Mouse (Mus musculus): ENCODE results near the gene Nr1i2. TPM values are rescaled to one million over a fixed set of nuclear protein-coding genes. Genes with fewer than 3 reads are reported as not detected.

Gene Nr1i2
- total and polyA plus RNA-seq, 3 experiments, result not detected

GRCm38 (mm10) chr16:38307651-38308050 lies 13.0 kb upstream of the Nr1i2 start:
- intact Hi-C loops (cut with DNase I), result no loop called here
- Histone ChIP-seq H3K79me2 (replicated peaks; ENCODE audit: control insufficient read depth, insufficient read depth, low read length) (no peaks in the 10 kb centered on the region), H3K4me3 (no peak overlapping the region), H3K36me3 (ENCODE audit: control insufficient read depth, insufficient read depth, low read length) (no peaks in the 10 kb centered on the region), H3K9ac (ENCODE audit: low read depth, low read length) (no peak overlapping the region), H3K27ac (no peak overlapping the region), H3K27me3 (ENCODE audit: control insufficient read depth, insufficient read depth, low read length) (no peaks in the 10 kb centered on the region), H3K4me1 (ENCODE audit: control insufficient read depth, insufficient read depth, low read length) (0 out of 2 replicates have a peak, but pooled peaks cover 2% of the 10 kb centered on the region)
- no peak for DNase-seq
- WGBS, result 44% methylated on average over 7 of the region's 7 CpGs
- no peak for TF ChIP-seq POLR2A (IDR thresholded peaks at IDR 0.05; ENCODE audit: insufficient read depth, low read depth, low read length)
- TF ChIP-seq CTCF (IDR thresholded peaks at IDR 0.05), result no peak
- TF ChIP-seq EP300 (IDR thresholded peaks at IDR 0.05; ENCODE audit: insufficient read depth, low read depth, low read length), result no peak

- Histone ChIP-seq H3K27ac (no peak overlapping the region), H3K4me1 (ENCODE audit: control insufficient read depth, insufficient read depth, low read length) (0 out of 2 replicates have a peak, but pooled peaks cover 2% of the 10 kb centered on the region), H3K27me3 (ENCODE audit: control insufficient read depth, insufficient read depth, low read length) (no peaks in the 10 kb centered on the region), H3K79me2 (replicated peaks; ENCODE audit: control insufficient read depth, insufficient read depth, low read length) (no peaks in the 10 kb centered on the region), H3K4me3 (no peak overlapping the region), H3K36me3 (ENCODE audit: control insufficient read depth, insufficient read depth, low read length) (no peaks in the 10 kb centered on the region), H3K9ac (ENCODE audit: low read depth, low read length) (no peak overlapping the region)
- TF ChIP-seq EP300 (IDR thresholded peaks at IDR 0.05; ENCODE audit: insufficient read depth, low read depth, low read length), result no peak
- no peak for TF ChIP-seq POLR2A (IDR thresholded peaks at IDR 0.05; ENCODE audit: insufficient read depth, low read depth, low read length)
- TF ChIP-seq CTCF (IDR thresholded peaks at IDR 0.05), result no peak
- DNase-seq, result no peak
- 67% methylated on average over 5 of the region's 5 CpGs for WGBS
- intact Hi-C loops (cut with DNase I), result no loop called here
These were observed 12.6 kb upstream of the Nr1i2 start for GRCm38 (mm10) chr16:38307221-38307605.

GRCm38 (mm10) chr16:38306571-38307220 lies 12.1 kb upstream of the Nr1i2 start:
- TF ChIP-seq POLR2A (IDR thresholded peaks at IDR 0.05; ENCODE audit: insufficient read depth, low read depth, low read length), result no peak
- TF ChIP-seq CTCF (IDR thresholded peaks at IDR 0.05), result peak; percentile 63
- 54% methylated on average over 18 of the region's 18 CpGs for WGBS
- DNase-seq, result no peak
- no peaks in the 10 kb centered on the region for H3K36me3 ChIP-seq (ENCODE audit: control insufficient read depth, insufficient read depth, low read length)
- H3K27ac ChIP-seq, result no peak overlapping the region
- H3K4me1 ChIP-seq (ENCODE audit: control insufficient read depth, insufficient read depth, low read length), result 0 out of 2 replicates have a peak, but pooled peaks cover 2% of the 10 kb centered on the region
- H3K9ac ChIP-seq (ENCODE audit: low read depth, low read length), result no peak overlapping the region
- no peak overlapping the region for H3K4me3 ChIP-seq
- intact Hi-C loops (cut with DNase I), result no loop called here
- H3K79me2 ChIP-seq (replicated peaks; ENCODE audit: control insufficient read depth, insufficient read depth, low read length), result no peaks in the 10 kb centered on the region
- H3K27me3 ChIP-seq (ENCODE audit: control insufficient read depth, insufficient read depth, low read length), result no peaks in the 10 kb centered on the region

- TF ChIP-seq CTCF (IDR thresholded peaks at IDR 0.05), result no peak
- no peak for TF ChIP-seq POLR2A (IDR thresholded peaks at IDR 0.05; ENCODE audit: insufficient read depth, low read depth, low read length)
- TF ChIP-seq EP300 (IDR thresholded peaks at IDR 0.05; ENCODE audit: insufficient read depth, low read depth, low read length), result no peak
- 43% methylated on average over 17 of the region's 17 CpGs for WGBS
- DNase-seq, result peak; percentile 37
- no peaks in the 10 kb centered on the region for H3K36me3 ChIP-seq (ENCODE audit: control insufficient read depth, insufficient read depth, low read length)
- peak overlapping the region; percentile 23 for H3K4me3 ChIP-seq
- 0 out of 2 replicates have a peak, but pooled peaks cover 2% of the 10 kb centered on the region for H3K4me1 ChIP-seq (ENCODE audit: control insufficient read depth, insufficient read depth, low read length)
- H3K27me3 ChIP-seq (ENCODE audit: control insufficient read depth, insufficient read depth, low read length), result no peaks in the 10 kb centered on the region
- H3K9ac ChIP-seq (ENCODE audit: low read depth, low read length), result no peak overlapping the region
- H3K27ac ChIP-seq, result no peak overlapping the region
- H3K79me2 ChIP-seq (replicated peaks; ENCODE audit: control insufficient read depth, insufficient read depth, low read length), result no peaks in the 10 kb centered on the region
- intact Hi-C loops (cut with DNase I), result no loop called here
These were observed 10.0 kb upstream of the Nr1i2 start for GRCm38 (mm10) chr16:38304460-38305194.

- H3K4me1 ChIP-seq (ENCODE audit: control insufficient read depth, insufficient read depth, low read length), result 0 out of 2 replicates have a peak, but pooled peaks cover 2% of the 10 kb centered on the region
- TF ChIP-seq EP300 (IDR thresholded peaks at IDR 0.05; ENCODE audit: insufficient read depth, low read depth, low read length) (no peak), POLR2A (IDR thresholded peaks at IDR 0.05; ENCODE audit: insufficient read depth, low read depth, low read length) (no peak), CTCF (IDR thresholded peaks at IDR 0.05) (no peak)
- no peaks in the 10 kb centered on the region for H3K79me2 ChIP-seq (replicated peaks; ENCODE audit: control insufficient read depth, insufficient read depth, low read length)
- DNase-seq, result no peak
- no peak overlapping the region for H3K9ac ChIP-seq (ENCODE audit: low read depth, low read length)
- H3K36me3 ChIP-seq (ENCODE audit: control insufficient read depth, insufficient read depth, low read length), result no peaks in the 10 kb centered on the region
- no peak overlapping the region for H3K4me3 ChIP-seq
- intact Hi-C loops (cut with DNase I), result no loop called here
- WGBS, result 81% methylated on average over 13 of the region's 13 CpGs
- H3K27ac ChIP-seq, result no peak overlapping the region
- no peaks in the 10 kb centered on the region for H3K27me3 ChIP-seq (ENCODE audit: control insufficient read depth, insufficient read depth, low read length)
These were observed 7.7 kb upstream of the Nr1i2 start for GRCm38 (mm10) chr16:38302367-38302766.

GRCm38 (mm10) chr16:38298410-38298809 lies 3.8 kb upstream of the Nr1i2 start:
- Histone ChIP-seq H3K4me3 (no peak overlapping the region), H3K27me3 (ENCODE audit: control insufficient read depth, insufficient read depth, low read length) (no peaks in the 10 kb centered on the region), H3K36me3 (ENCODE audit: control insufficient read depth, insufficient read depth, low read length) (no peaks in the 10 kb centered on the region), H3K27ac (no peak overlapping the region), H3K9ac (ENCODE audit: low read depth, low read length) (no peak overlapping the region), H3K79me2 (replicated peaks; ENCODE audit: control insufficient read depth, insufficient read depth, low read length) (no peaks in the 10 kb centered on the region), H3K4me1 (ENCODE audit: control insufficient read depth, insufficient read depth, low read length) (no peaks in the 10 kb centered on the region)
- intact Hi-C loops (cut with DNase I), result no loop called here
- DNase-seq, result no peak
- TF ChIP-seq EP300 (IDR thresholded peaks at IDR 0.05; ENCODE audit: insufficient read depth, low read depth, low read length) (no peak), CTCF (IDR thresholded peaks at IDR 0.05) (no peak), POLR2A (IDR thresholded peaks at IDR 0.05; ENCODE audit: insufficient read depth, low read depth, low read length) (no peak)
- 75% methylated on average over 6 of the region's 6 CpGs for WGBS

Measured in heart, adult 2 months (tissue).